Mouse (Mus musculus): ENCODE measurements around the gene 0610010K14Rik. TPM values are rescaled to one million over a fixed set of nuclear protein-coding genes. Genes with fewer than 3 reads are reported as not detected.

0610010K14Rik gene
- polyA plus RNA-seq, 1 experiment from 2014 or later, result 222 TPM

DNA sequence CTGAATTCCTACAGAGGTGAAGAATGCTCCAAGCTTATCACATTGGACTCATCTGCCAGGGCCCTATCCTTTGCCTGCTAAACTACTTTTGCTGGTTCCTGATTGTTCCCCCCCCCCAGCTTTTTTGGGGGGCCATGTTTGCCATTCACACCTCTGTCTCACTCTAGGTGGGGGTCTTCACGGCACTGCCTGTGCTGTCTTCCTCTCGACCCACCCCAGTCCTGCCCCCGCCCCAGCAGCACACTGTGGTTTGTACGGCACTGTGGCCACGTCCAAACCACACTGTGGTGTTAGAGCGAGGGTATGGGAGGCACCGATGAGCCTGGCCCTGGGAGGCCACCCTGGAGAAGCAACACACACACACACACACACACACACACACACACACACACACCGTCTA, 3.2 kb downstream of the 0610010K14Rik start:
- ATAC-seq (ENCODE audit: insufficient number of reproducible peaks, insufficient read depth, low FRiP score, low TSS enrichment, low read depth), result no peak
- Histone ChIP-seq H3K4me1 (replicated peaks) (peaks cover 51% of the 10 kb centered on the region), H3K36me3 (peaks cover 17% of the 10 kb centered on the region), H3K9me3 (no peaks in the 10 kb centered on the region), H3K4me2 (no peak overlapping the region), H3K9ac (replicated peaks) (no peak overlapping the region), H3K27ac (no peak overlapping the region), H3K4me3 (replicated peaks) (no peak overlapping the region), H3K27me3 (peaks cover 10% of the 10 kb centered on the region)
- WGBS, result 80% methylated on average over 8 of the region's 8 CpGs

DNA sequence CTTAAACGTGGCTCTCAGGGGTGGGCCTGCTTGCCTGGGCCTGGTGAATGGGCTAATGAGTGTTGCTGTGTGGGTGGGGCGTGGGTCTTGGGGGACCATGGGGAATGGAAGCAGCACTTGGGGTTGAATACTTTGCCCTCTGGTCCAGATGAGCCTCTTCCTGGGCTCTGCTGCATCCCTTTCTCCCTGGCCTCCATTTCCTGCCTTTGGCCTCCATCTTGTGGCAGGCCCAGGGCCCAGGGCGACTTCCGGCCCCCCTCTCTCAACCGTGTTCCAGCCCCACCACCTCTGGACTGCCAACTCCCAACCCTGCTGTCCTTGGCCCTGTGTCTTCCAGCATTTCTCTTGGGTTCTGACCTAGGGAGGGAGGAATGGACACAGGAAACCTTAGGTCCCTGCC, 3.7 kb downstream of the 0610010K14Rik start:
- H3K27ac ChIP-seq, result no peak overlapping the region
- no peak overlapping the region for H3K4me2 ChIP-seq
- H3K4me1 ChIP-seq (replicated peaks), result peaks cover 55% of the 10 kb centered on the region
- WGBS, result 58% methylated on average over 5 of the region's 5 CpGs
- H3K9me3 ChIP-seq, result no peaks in the 10 kb centered on the region
- no peak for ATAC-seq (ENCODE audit: insufficient number of reproducible peaks, insufficient read depth, low FRiP score, low TSS enrichment, low read depth)
- H3K9ac ChIP-seq (replicated peaks), result no peak overlapping the region
- peaks cover 17% of the 10 kb centered on the region for H3K36me3 ChIP-seq
- peaks cover 14% of the 10 kb centered on the region for H3K27me3 ChIP-seq
- H3K4me3 ChIP-seq (replicated peaks), result no peak overlapping the region

DNA sequence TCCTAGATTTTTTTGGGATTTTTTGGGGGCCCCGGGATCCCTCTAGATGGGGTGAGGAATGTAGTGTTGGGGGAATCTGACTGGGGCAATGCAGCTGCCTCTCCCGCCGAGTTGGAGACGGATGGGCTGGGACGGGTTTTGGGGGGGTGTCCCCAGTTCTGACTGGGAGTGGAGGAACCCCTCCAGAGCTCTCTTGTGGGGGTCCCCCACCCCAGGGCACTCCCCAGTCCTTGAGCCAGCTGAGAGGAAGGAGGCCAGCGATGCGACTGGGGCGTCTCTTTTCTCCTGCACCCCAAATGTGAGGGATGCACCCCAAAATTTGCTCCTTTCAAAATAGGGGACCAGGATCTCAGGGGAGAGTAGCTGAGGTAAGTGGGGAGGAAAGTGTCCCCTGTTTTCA, 4.7 kb downstream of the 0610010K14Rik start:
- Histone ChIP-seq H3K27ac (peak overlapping the region; percentile 59), H3K9me3 (no peaks in the 10 kb centered on the region), H3K4me2 (peak overlapping the region; percentile 58), H3K36me3 (peaks cover 17% of the 10 kb centered on the region), H3K27me3 (peaks cover 24% of the 10 kb centered on the region), H3K4me1 (replicated peaks) (peaks cover 48% of the 10 kb centered on the region), H3K9ac (replicated peaks) (peak overlapping the region; percentile 50), H3K4me3 (replicated peaks) (peak overlapping the region; percentile 38)
- ATAC-seq (ENCODE audit: insufficient number of reproducible peaks, insufficient read depth, low FRiP score, low TSS enrichment, low read depth), result no peak
- WGBS, result 31% methylated on average over 8 of the region's 8 CpGs

DNA sequence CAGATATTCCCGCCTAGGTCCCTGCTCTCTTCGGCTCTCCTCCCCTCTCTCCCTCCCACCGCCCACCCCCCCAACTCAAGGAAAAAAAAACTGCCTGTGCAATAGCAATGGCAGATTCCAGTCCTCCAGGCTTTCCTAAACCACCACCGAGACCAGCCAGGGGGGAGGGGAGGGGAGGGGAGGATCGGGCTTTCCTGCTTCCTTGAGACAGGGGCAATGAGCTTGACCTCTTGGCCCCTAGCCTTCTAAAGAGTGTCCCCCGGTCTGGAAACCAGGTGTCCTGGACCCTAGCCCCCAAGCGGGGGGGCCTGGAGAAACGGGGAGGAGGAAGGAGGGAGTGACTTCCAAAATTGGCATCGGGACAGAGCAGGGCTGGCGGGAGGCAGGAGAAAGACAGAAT, 5.2 kb downstream of the 0610010K14Rik start:
- Histone ChIP-seq H3K4me3 (replicated peaks) (peak overlapping the region; percentile 38), H3K9me3 (no peaks in the 10 kb centered on the region), H3K9ac (replicated peaks) (peak overlapping the region; percentile 50), H3K27ac (peak overlapping the region; percentile 59), H3K4me1 (replicated peaks) (peaks cover 48% of the 10 kb centered on the region), H3K36me3 (peaks cover 17% of the 10 kb centered on the region), H3K27me3 (peaks cover 29% of the 10 kb centered on the region), H3K4me2 (peak overlapping the region; percentile 58)
- WGBS, result 2% methylated on average over 9 of the region's 10 CpGs
- ATAC-seq (ENCODE audit: insufficient number of reproducible peaks, insufficient read depth, low FRiP score, low TSS enrichment, low read depth), result no peak

DNA sequence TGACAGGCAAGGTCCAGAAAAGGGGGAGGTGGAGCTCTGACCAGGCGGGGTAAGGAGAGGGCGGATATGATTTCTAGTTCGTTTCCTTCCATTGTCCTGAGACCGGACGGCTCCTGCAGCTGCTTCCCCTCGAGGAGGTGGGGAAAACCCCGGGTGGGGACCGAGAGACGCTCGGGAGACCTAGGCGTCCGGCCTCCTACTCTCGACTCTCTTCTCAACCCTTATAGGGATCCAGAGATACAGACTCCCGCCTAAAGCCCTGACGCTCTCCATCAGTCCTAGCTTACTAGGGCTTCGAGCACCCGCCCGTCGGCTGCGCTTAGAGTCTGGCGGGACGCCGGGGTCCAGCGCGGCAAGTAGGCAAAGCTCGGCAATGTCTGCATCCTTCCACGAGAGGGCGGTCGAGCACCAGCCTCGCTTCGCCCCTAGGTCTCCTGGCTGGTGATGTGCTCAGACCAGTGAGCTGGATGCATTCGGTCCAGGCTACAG, 7.4 kb downstream of the 0610010K14Rik start:
- H3K27me3 ChIP-seq, result peaks cover 52% of the 10 kb centered on the region
- H3K36me3 ChIP-seq, result peaks cover 9% of the 10 kb centered on the region
- peaks cover 53% of the 10 kb centered on the region for H3K4me1 ChIP-seq (replicated peaks)
- H3K27ac ChIP-seq, result peak overlapping the region; percentile 42
- peak overlapping the region; percentile 49 for H3K4me2 ChIP-seq
- H3K9me3 ChIP-seq, result no peaks in the 10 kb centered on the region
- 2% methylated on average over 32 of the region's 32 CpGs for WGBS
- peak overlapping the region; percentile 34 for H3K4me3 ChIP-seq (replicated peaks)
- no peak overlapping the region for H3K9ac ChIP-seq (replicated peaks)
- ATAC-seq (ENCODE audit: insufficient number of reproducible peaks, insufficient read depth, low FRiP score, low TSS enrichment, low read depth), result no peak

DNA sequence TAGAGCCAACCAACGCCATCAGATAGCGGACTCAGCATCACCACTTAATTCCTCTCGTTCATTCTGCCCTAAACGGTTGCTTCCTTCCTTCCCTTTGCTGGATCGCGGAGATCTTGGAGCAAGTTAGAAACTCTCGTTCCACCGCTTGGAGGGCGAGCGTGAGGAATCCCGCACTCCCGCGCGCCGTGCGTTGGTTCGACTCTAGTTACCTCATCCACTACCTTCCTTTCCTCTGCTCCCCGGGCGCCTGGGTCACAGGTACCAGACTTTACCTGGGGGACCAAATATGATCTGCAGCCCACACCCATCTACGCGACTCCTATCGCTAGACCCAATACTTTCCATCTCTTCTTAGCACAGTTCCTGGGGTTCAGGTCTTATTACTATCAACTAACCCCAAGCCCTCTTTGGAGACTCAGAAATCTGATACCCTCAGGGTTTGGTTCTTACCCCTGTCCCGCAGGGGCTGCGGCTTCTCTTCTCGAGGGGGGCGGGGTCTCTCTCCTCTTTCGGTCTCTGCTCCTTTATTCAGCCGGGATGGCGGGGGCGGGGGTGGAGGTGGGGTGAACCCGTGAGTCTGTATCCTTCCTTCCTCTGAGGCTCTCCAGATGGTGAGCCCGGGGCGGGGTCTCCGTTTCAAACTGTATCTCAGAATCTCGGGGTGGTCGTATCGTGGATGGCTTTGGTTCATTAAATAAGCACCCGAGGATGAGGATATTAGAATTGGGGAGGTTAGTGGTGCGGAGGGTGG, 8.3 kb downstream of the 0610010K14Rik start, which contains the start of gene Bcl6b:
Bcl6b (minus strand) TSS at position 539 of the 751 bp plus-strand sequence.
- peak within 1 kb of the TSS; percentile 44; the same call in 1 of the 2 replicates for H3K9ac ChIP-seq (replicated peaks)
- 2% methylated on average over 39 of the region's 39 CpGs for WGBS
- peaks cover 1% of the 10 kb centered on the region for H3K36me3 ChIP-seq
- peak within 1 kb of the TSS; percentile 42 for H3K27ac ChIP-seq
- peaks cover 53% of the 10 kb centered on the region for H3K4me1 ChIP-seq (replicated peaks)
- no peak for ATAC-seq (ENCODE audit: insufficient number of reproducible peaks, insufficient read depth, low FRiP score, low TSS enrichment, low read depth)
- H3K9me3 ChIP-seq, result no peaks in the 10 kb centered on the region
- H3K4me3 ChIP-seq (replicated peaks), result peak within 1 kb of the TSS; percentile 34
- H3K27me3 ChIP-seq, result peaks cover 60% of the 10 kb centered on the region
- H3K4me2 ChIP-seq, result peak within 1 kb of the TSS; percentile 49

DNA sequence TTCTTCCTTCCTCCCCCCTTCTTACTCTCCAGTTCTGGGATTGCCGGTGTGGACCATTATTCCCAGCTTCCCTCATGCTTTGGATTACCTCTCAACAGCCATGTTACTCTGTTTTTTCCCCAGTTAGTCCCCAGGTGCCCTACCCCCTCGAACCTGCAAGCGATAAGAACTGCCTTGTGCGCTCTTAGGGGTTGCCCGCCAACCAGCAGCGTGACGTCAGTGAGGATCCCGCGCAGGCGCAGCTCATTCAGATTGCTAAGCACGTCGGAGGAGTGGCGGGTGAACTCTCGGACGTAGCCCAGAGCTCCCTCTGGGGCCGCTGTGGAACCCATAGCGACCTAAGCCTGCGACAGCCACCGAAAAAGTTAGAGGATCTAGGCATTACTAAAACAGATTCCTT, 8.9 kb downstream of the 0610010K14Rik start:
- Histone ChIP-seq H3K36me3 (no peaks in the 10 kb centered on the region), H3K27me3 (peaks cover 66% of the 10 kb centered on the region), H3K4me1 (replicated peaks) (peaks cover 49% of the 10 kb centered on the region), H3K9me3 (no peaks in the 10 kb centered on the region), H3K9ac (replicated peaks) (peak overlapping the region; percentile 44; the same call in 1 of the 2 replicates), H3K27ac (no peak overlapping the region), H3K4me3 (replicated peaks) (peak overlapping the region; percentile 34), H3K4me2 (peak overlapping the region; percentile 49)
- no peak for ATAC-seq (ENCODE audit: insufficient number of reproducible peaks, insufficient read depth, low FRiP score, low TSS enrichment, low read depth)
- 2% methylated on average over 19 of the region's 19 CpGs for WGBS

DNA sequence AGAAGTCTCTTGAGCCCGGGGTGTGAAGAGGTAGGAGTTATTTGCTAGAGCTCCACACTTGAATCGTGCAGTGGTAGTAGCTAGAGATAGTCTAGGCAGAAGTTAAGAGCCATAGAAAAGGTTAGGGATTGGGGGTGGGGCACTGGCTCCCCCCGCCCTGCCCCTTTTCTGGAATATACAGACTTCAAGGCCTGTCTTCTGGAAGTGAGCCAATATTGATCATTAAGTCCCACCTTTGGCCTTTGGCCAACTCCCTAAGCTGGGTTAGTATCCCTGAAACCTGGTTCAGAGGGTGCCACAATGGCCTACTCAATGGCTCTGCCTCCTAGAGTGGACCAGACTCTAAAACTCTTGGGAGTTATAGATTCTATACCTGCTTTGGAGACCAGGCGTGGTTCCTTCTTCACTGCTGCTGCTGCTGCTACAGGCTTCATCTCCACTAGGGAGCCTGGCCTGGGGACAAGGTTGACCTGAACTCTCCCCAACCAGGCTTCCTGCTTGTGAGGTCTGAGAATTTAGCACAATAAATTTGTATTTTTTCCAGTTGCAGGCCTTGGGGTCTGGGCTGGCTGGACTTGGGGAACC, 10.0 kb downstream of the 0610010K14Rik start:
- H3K4me1 ChIP-seq (replicated peaks), result peaks cover 39% of the 10 kb centered on the region
- H3K9ac ChIP-seq (replicated peaks), result no peak overlapping the region
- peak overlapping the region; percentile 49 for H3K4me2 ChIP-seq
- peaks cover 71% of the 10 kb centered on the region for H3K27me3 ChIP-seq
- no peak for ATAC-seq (ENCODE audit: insufficient number of reproducible peaks, insufficient read depth, low FRiP score, low TSS enrichment, low read depth)
- H3K4me3 ChIP-seq (replicated peaks), result 0 out of 2 replicates have a peak overlapping the region, but pooled peaks have one; percentile 27
- 89% methylated on average over 4 of the region's 4 CpGs for WGBS
- H3K9me3 ChIP-seq, result no peaks in the 10 kb centered on the region
- no peaks in the 10 kb centered on the region for H3K36me3 ChIP-seq
- no peak overlapping the region for H3K27ac ChIP-seq

DNA sequence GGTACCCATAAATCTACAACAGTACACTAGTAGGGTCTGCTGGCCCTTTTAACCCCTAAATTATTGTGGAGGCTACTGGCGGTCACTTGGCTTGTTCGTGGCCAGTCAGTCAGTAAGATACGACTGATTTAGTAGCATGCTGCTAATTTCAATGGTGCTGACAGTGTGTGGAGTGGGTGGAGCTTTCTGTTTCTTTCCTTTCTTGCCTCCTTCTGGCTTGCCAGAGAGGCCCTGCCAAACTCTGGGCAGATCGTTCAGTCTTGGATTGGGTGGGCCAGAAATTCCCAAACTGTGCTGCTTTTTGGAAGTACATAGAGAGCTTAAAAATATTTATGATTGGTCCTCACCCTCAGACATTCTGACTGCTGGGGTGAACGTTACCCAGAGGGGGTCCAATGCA, 10.6 kb downstream of the 0610010K14Rik start:
- Histone ChIP-seq H3K9me3 (no peaks in the 10 kb centered on the region), H3K4me3 (replicated peaks) (peak overlapping the region; percentile 27; the same call in 1 of the 2 replicates), H3K4me2 (peak overlapping the region; percentile 49), H3K4me1 (replicated peaks) (peaks cover 36% of the 10 kb centered on the region), H3K27me3 (peaks cover 75% of the 10 kb centered on the region), H3K9ac (replicated peaks) (peak overlapping the region; percentile 42), H3K36me3 (no peaks in the 10 kb centered on the region), H3K27ac (no peak overlapping the region)
- ATAC-seq (ENCODE audit: insufficient number of reproducible peaks, insufficient read depth, low FRiP score, low TSS enrichment, low read depth), result no peak
- 22% methylated on average over 5 of the region's 5 CpGs for WGBS

DNA sequence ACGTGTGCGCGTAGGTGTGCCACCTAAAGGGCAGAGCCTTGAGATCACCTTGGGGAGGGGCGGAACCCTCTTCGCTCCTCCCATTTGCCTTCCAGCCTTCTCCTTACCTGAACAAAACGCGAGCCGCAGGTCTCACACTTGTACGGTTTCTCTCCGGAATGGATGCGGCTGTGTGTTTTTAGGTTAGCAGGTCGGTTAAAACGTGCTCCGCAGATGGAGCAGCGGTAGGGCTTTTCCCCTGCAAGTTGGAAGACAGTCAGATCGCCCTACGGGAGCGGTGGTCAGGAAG, 11.2 kb downstream of the 0610010K14Rik start:
- H3K27ac ChIP-seq, result no peak overlapping the region
- H3K4me1 ChIP-seq (replicated peaks), result peaks cover 40% of the 10 kb centered on the region
- H3K9ac ChIP-seq (replicated peaks), result peak overlapping the region; percentile 42
- H3K4me3 ChIP-seq (replicated peaks), result peak overlapping the region; percentile 27
- H3K27me3 ChIP-seq, result peaks cover 76% of the 10 kb centered on the region
- peak overlapping the region; percentile 49 for H3K4me2 ChIP-seq
- H3K9me3 ChIP-seq, result no peaks in the 10 kb centered on the region
- H3K36me3 ChIP-seq, result no peaks in the 10 kb centered on the region
- 6% methylated on average over 18 of the region's 18 CpGs for WGBS
- no peak for ATAC-seq (ENCODE audit: insufficient number of reproducible peaks, insufficient read depth, low FRiP score, low TSS enrichment, low read depth)

DNA sequence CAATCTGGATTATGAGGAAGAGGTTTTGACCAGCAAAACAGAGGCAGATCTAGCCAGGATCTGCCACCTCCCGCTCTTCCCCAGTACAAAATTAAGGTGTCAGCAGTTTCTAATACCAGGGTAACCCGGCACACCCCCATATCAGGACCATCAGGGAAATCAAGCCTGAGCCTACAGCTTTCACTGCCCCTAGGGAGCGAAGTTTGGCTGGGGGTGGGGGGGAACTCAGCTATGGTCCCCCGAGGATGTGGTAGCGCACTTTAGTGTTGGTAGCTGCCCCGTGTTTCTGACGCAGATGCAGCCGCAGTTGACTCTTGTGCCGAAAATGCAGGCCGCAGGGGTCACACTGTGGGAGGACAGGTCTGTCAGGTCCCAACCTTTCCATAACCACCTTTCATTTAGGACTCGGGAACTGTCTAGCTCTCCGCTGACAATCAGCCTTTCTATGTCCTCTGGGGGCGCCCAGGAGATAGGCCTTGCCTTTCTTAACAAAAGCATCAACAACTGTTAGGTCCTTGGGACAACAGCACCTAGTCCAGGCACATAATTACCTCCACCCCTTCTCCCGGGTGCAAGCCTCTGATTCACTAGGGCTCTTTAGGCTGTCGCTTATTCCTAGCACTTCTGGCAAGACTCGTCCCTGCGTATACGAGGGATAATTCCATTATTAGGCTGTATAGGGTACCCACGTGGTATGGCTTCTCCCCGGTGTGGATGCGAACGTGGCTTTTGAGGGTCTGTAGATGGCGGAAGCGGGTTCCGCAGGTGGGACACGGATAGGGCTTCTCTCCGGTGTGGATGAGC, 11.7 kb downstream of the 0610010K14Rik start:
- peaks cover 76% of the 10 kb centered on the region for H3K27me3 ChIP-seq
- H3K9me3 ChIP-seq, result no peaks in the 10 kb centered on the region
- no peak for ATAC-seq (ENCODE audit: insufficient number of reproducible peaks, insufficient read depth, low FRiP score, low TSS enrichment, low read depth)
- WGBS, result 19% methylated on average over 27 of the region's 27 CpGs
- peak overlapping the region; percentile 49 for H3K4me2 ChIP-seq
- H3K27ac ChIP-seq, result no peak overlapping the region
- H3K36me3 ChIP-seq, result no peaks in the 10 kb centered on the region
- peak overlapping the region; percentile 27 for H3K4me3 ChIP-seq (replicated peaks)
- peaks cover 44% of the 10 kb centered on the region for H3K4me1 ChIP-seq (replicated peaks)
- peak overlapping the region; percentile 42 for H3K9ac ChIP-seq (replicated peaks)
